Mouse (Mus musculus) MEL (cell line): ENCODE data around the gene Casc3. TPM values are rescaled to one million over a fixed set of nuclear protein-coding genes. Genes with fewer than 3 reads are reported as not detected.
A peak's percentile ranks its signal among the peaks of the same experiment; 100 is the strongest.

ENCODE experiments used
- DNase-seq: peaks from one replicate; pipeline ENCODE4 v3.0.0; 2011; ENCODE audit warnings: low read depth, low spot score
- H3K27ac ChIP-seq: 2 replicates; pipeline ENCODE4 v1.5.1; 2012; ENCODE audit warnings: low read depth, mild to moderate bottlenecking, control low read depth, low read length, moderate library complexity; ENCODE audit not compliant: control insufficient read depth
- H3K27me3 ChIP-seq, 2 experiments: fragments of 150-350 bp in 1 of 2; sonication (generic) in 1 of 2; 2 replicates each; pipeline ENCODE4 v1.6.1; 2012; ENCODE audit warnings: low read length in 2 of 2, mild to moderate bottlenecking in 2 of 2, improper control_type of control experiment in 1 of 2, moderate library complexity in 1 of 2; ENCODE audit not compliant: insufficient read depth in 2 of 2, control insufficient read depth in 1 of 2
- H3K36me3 ChIP-seq, 2 experiments: 2 replicates each; pipeline ENCODE4 v1.6.1; 2012 to 2014; ENCODE audit warnings: low read length in 2 of 2, improper control_type of control experiment in 1 of 2, inconsistent platforms in 1 of 2, mild to moderate bottlenecking in 1 of 2; ENCODE audit not compliant: insufficient read depth in 2 of 2, control insufficient read depth in 1 of 2
- H3K4me1 ChIP-seq, 2 experiments: fragments of 150-350 bp in 1 of 2; sonication (generic) in 1 of 2; 2 replicates each; pipeline ENCODE4 v1.6.1; 2012; ENCODE audit warnings: low read length in 2 of 2, improper control_type of control experiment in 1 of 2, mild to moderate bottlenecking in 1 of 2; ENCODE audit not compliant: insufficient read depth in 2 of 2, control insufficient read depth in 1 of 2
- H3K4me3 ChIP-seq, 2 experiments: fragments of 150-350 bp in 1 of 2; sonication (generic) in 1 of 2; 2 replicates each; pipeline ENCODE4 v1.5.1; 2012; ENCODE audit warnings: low read depth in 2 of 2, low read length in 2 of 2, mild to moderate bottlenecking in 2 of 2, moderate library complexity in 2 of 2, control low read depth in 1 of 2, improper control_type of control experiment in 1 of 2; ENCODE audit not compliant: control insufficient read depth in 1 of 2, insufficient read depth in 1 of 2
- H3K79me2 ChIP-seq: 2 replicates; pipeline ENCODE4 v1.6.1; 2012; ENCODE audit warnings: mild to moderate bottlenecking, low read length, moderate library complexity; ENCODE audit not compliant: control insufficient read depth, poor library complexity, insufficient read depth
- H3K9ac ChIP-seq: 2 replicates; pipeline ENCODE4 v1.6.1; 2012; ENCODE audit warnings: low read depth, mild to moderate bottlenecking, control low read depth, low read length, moderate library complexity; ENCODE audit not compliant: control insufficient read depth, poor library complexity, severe bottlenecking
- H3K9me3 ChIP-seq: fragments of 150-350 bp; sonication (generic); replicated peaks from 2 replicates; pipeline ENCODE4 v1.6.1; 2012; ENCODE audit warnings: mild to moderate bottlenecking, low read length, improper control_type of control experiment, moderate library complexity; ENCODE audit not compliant: insufficient read depth
- CHD1 ChIP-seq: IDR thresholded peaks from 2 replicates; pipeline ENCODE4 v1.6.1; 2012; ENCODE audit warnings: low read depth, mild to moderate bottlenecking, inconsistent platforms, low read length, improper control_type of control experiment
- CHD2 ChIP-seq: IDR thresholded peaks from 2 replicates; pipeline ENCODE4 v1.6.1; 2011; ENCODE audit warnings: low read length, improper control_type of control experiment
- CTCF ChIP-seq, 3 experiments: IDR thresholded peaks in 2 of 3; conservative IDR thresholded peaks in 1 of 3; 2 replicates each; pipeline ENCODE4 v1.5.1; 2011 to 2012; ENCODE audit warnings: low read length in 3 of 3, low read depth in 2 of 3, mild to moderate bottlenecking in 2 of 3, improper control_type of control experiment in 1 of 3, inconsistent platforms in 1 of 3, mixed read lengths in 1 of 3, moderate library complexity in 1 of 3; ENCODE audit not compliant: control insufficient read depth in 1 of 3, insufficient read depth in 1 of 3, poor library complexity in 1 of 3, severe bottlenecking in 1 of 3
- E2F4 ChIP-seq: IDR thresholded peaks from 2 replicates; pipeline ENCODE4 v1.6.1; 2011; ENCODE audit warnings: low read depth, low read length, improper control_type of control experiment, borderline replicate concordance
- ELF1 ChIP-seq: IDR thresholded peaks from 2 replicates; pipeline ENCODE4 v1.6.1; 2014; ENCODE audit warnings: low read depth, mild to moderate bottlenecking, inconsistent platforms, low read length, improper control_type of control experiment, moderate library complexity
- ETS1 ChIP-seq: IDR thresholded peaks from 2 replicates; pipeline ENCODE4 v1.6.1; 2012; ENCODE audit warnings: low read depth, mild to moderate bottlenecking, inconsistent platforms, low read length, improper control_type of control experiment, moderate library complexity
- GATA1 ChIP-seq: IDR thresholded peaks from 2 replicates; pipeline ENCODE4 v1.6.1; 2011; ENCODE audit warnings: low read depth, low read length, improper control_type of control experiment
- HCFC1 ChIP-seq: IDR thresholded peaks from 2 replicates; pipeline ENCODE4 v1.6.1; 2012; ENCODE audit warnings: low read depth, mild to moderate bottlenecking, inconsistent platforms, low read length, improper control_type of control experiment, moderate library complexity
- JUND ChIP-seq: IDR thresholded peaks from 2 replicates; pipeline ENCODE4 v1.6.1; 2011; ENCODE audit warnings: low read depth, mild to moderate bottlenecking, improper control_type of control experiment, low read length
- KAT2A ChIP-seq: conservative IDR thresholded peaks from 2 replicates; pipeline ENCODE4 v1.6.1; 2012; ENCODE audit warnings: low read depth, low read length, improper control_type of control experiment, inconsistent platforms
- MAFK ChIP-seq: IDR thresholded peaks from 2 replicates; pipeline ENCODE4 v1.6.1; 2011; ENCODE audit warnings: low read depth, mild to moderate bottlenecking, low read length, improper control_type of control experiment, borderline replicate concordance
- MAZ ChIP-seq: IDR thresholded peaks from 2 replicates; pipeline ENCODE4 v1.6.1; 2012; ENCODE audit warnings: low read depth, mild to moderate bottlenecking, inconsistent platforms, low read length, improper control_type of control experiment
- MEF2A ChIP-seq: IDR thresholded peaks from 2 replicates; pipeline ENCODE4 v1.6.1; 2014; ENCODE audit warnings: low read depth, mild to moderate bottlenecking, inconsistent platforms, low read length, improper control_type of control experiment; ENCODE audit not compliant: poor library complexity, insufficient replicate concordance, severe bottlenecking; ENCODE audit errors: extremely low read depth
- MXI1 ChIP-seq: IDR thresholded peaks from 2 replicates; pipeline ENCODE4 v1.6.1; 2011; ENCODE audit warnings: mild to moderate bottlenecking, low read depth, low read length, improper control_type of control experiment
- MYC ChIP-seq: IDR thresholded peaks from 2 replicates; pipeline ENCODE4 v1.6.1; 2011; ENCODE audit warnings: low read depth, mild to moderate bottlenecking, low read length, improper control_type of control experiment, moderate library complexity
- NELFE ChIP-seq: IDR thresholded peaks from 2 replicates; pipeline ENCODE4 v1.6.1; 2011; ENCODE audit warnings: low read depth, low read length, improper control_type of control experiment
- NRF1 ChIP-seq: IDR thresholded peaks from 2 replicates; pipeline ENCODE4 v1.6.1; 2014; ENCODE audit warnings: low read depth, mild to moderate bottlenecking, inconsistent platforms, low read length, improper control_type of control experiment, moderate library complexity; ENCODE audit not compliant: poor library complexity, insufficient read depth, severe bottlenecking
- POLR2A ChIP-seq, 2 experiments: IDR thresholded peaks; 2 replicates each; pipeline ENCODE4 v1.6.1; 2011 to 2012; ENCODE audit warnings: low read length in 2 of 2, mild to moderate bottlenecking in 2 of 2, control low read depth in 1 of 2, improper control_type of control experiment in 1 of 2, low read depth in 1 of 2, moderate library complexity in 1 of 2; ENCODE audit not compliant: control insufficient read depth in 1 of 2, insufficient read depth in 1 of 2, poor library complexity in 1 of 2
- POLR2AphosphoS2 ChIP-seq: IDR thresholded peaks from 2 replicates; pipeline ENCODE4 v1.6.1; 2011; ENCODE audit warnings: low read length, improper control_type of control experiment
- POLR2AphosphoS5 ChIP-seq: IDR thresholded peaks from 2 replicates; pipeline ENCODE4 v1.6.1; 2012; ENCODE audit warnings: low read depth, borderline replicate concordance, mild to moderate bottlenecking, inconsistent platforms, low read length, moderate library complexity, mixed read lengths
- SIN3A ChIP-seq: IDR thresholded peaks from 2 replicates; pipeline ENCODE4 v1.6.1; 2012; ENCODE audit warnings: low read length, improper control_type of control experiment, inconsistent platforms
- TAL1 ChIP-seq: IDR thresholded peaks from 2 replicates; pipeline ENCODE4 v1.6.1; 2012; ENCODE audit warnings: mild to moderate bottlenecking, inconsistent platforms, low read length, moderate library complexity, mixed read lengths
- TBP ChIP-seq: IDR thresholded peaks from 2 replicates; pipeline ENCODE4 v1.8.0; 2011; ENCODE audit warnings: low read depth, low read length, improper control_type of control experiment
- TCF12 ChIP-seq: IDR thresholded peaks from 2 replicates; pipeline ENCODE4 v1.6.1; 2014; ENCODE audit warnings: low read depth, mild to moderate bottlenecking, inconsistent platforms, low read length, improper control_type of control experiment, moderate library complexity
- UBTF ChIP-seq: IDR thresholded peaks from 2 replicates; pipeline ENCODE4 v1.6.1; 2012; ENCODE audit warnings: low read depth, mild to moderate bottlenecking, inconsistent platforms, low read length, improper control_type of control experiment, moderate library complexity, borderline replicate concordance; ENCODE audit not compliant: insufficient read depth
- USF2 ChIP-seq, 2 experiments: IDR thresholded peaks; 2 replicates each; pipeline ENCODE4 v1.6.1; 2011 to 2012; ENCODE audit warnings: improper control_type of control experiment in 2 of 2, low read length in 2 of 2, borderline replicate concordance in 1 of 2, inconsistent platforms in 1 of 2, low read depth in 1 of 2, mild to moderate bottlenecking in 1 of 2; ENCODE audit not compliant: insufficient read depth in 1 of 2
- ZKSCAN1 ChIP-seq: IDR thresholded peaks from 2 replicates; pipeline ENCODE4 v1.6.1; 2012; ENCODE audit warnings: low read depth, mild to moderate bottlenecking, inconsistent platforms, low read length, improper control_type of control experiment, moderate library complexity
- ZMIZ1 ChIP-seq: IDR thresholded peaks from 2 replicates; pipeline ENCODE4 v1.6.1; 2012; ENCODE audit warnings: low read depth, mild to moderate bottlenecking, inconsistent platforms, low read length, improper control_type of control experiment, moderate library complexity
- polyA plus RNA-seq, 2 experiments: library from polyadenylated mRNA; stranded (reverse) in 1 of 2; unstranded in 1 of 2; fragments of >175 nt in 1 of 2; fragments of >200 nt in 1 of 2; gene quantifications; 2 replicates each; pipeline versions ENCODE4 v1.2.1 to v1.2.4; 2012; ENCODE audit warnings: low replicate concordance in 2 of 2, low read depth in 1 of 2; ENCODE audit not compliant: insufficient read length in 2 of 2, insufficient read depth in 1 of 2, missing spikeins in 1 of 2
- total RNA-seq: library from RNA; depleted of rRNA; stranded (reverse); fragments of 300-350 nt; gene quantifications from 2 replicates; pipeline ENCODE4 v1.2.3, GENCODE M21; 2012

The Casc3 gene
- total and polyA plus RNA-seq, 3 experiments: 18.2 to 61.0 (median 58.6) TPM

DNA sequence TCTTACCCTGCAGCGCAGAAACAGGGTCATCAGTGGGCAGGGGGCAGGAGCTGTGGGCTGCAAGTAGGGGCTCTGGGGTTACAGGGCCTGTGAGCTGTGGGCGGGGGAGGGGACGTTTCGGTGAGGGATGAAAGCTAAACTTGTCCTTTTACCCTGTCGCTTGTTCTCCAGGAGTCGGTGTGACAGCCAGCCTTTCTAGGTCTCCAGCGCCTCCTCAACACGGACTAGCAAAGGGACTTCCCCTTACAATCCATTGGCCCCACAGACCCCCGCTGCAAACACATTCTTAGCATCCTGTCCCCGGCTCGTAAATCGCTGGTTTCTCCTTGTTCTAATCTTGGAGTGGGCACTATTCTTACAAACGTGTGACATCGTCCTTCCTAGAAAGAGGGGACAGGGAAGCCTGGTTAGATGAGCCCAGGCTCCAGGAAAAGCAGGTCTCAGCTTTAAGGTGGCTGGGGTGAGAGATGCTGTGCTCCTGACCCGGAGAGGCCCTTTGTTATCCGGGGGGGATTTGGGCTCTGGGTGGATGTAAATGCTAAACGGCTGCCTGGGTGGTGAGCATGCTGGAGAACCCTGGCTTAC is 22.0 kb upstream of the Casc3 start:
- peak; percentile 20; the same call in 1 of the 2 replicates for TF ChIP-seq ELF1
- no peak for TF ChIP-seq CHD2
- TF ChIP-seq GATA1: no peak
- no peak for TF ChIP-seq ETS1
- TF ChIP-seq NRF1: no peak
- no peak for TF ChIP-seq TAL1
- no peak for TF ChIP-seq USF2 (IDR thresholded peaks at IDR 0.05; ENCODE audit: borderline replicate concordance in 1 of 2, insufficient read depth in 1 of 2, low read depth in 1 of 2, low read length in 2 of 2)
- peak; percentile 21; the same call in 1 of the 2 replicates for TF ChIP-seq MAZ
- TF ChIP-seq POLR2AphosphoS2: no peak
- no peak for TF ChIP-seq MYC
- TF ChIP-seq MXI1: no peak
- 0 out of 2 replicates have a peak, but pooled peaks have one; percentile 0 for TF ChIP-seq ZKSCAN1
- peak in 1 of 2 experiments; percentile 38; a peak in 1 of 4 replicates for TF ChIP-seq POLR2A (IDR thresholded peaks at IDR 0.05; ENCODE audit: control insufficient read depth in 1 of 2, insufficient read depth in 1 of 2, low read depth in 1 of 2, low read length in 2 of 2, poor library complexity in 1 of 2)
- Histone ChIP-seq H3K27ac (peak overlapping the region; percentile 76), H3K36me3 (peaks cover 0 to 19% of the 10 kb centered on the region in 2 experiments; a peak in 2 of 4 replicates), H3K9ac (peak overlapping the region; percentile 86), H3K4me1 (peaks cover 5 to 31% of the 10 kb centered on the region in 2 experiments), H3K9me3 (no peaks in the 10 kb centered on the region), H3K79me2 (no peaks in the 10 kb centered on the region; the same call in 1 of the 2 replicates), H3K4me3 (peak overlapping the region; percentile 75 to 79), H3K27me3 (no peaks in the 10 kb centered on the region)
- DNase-seq: peak; percentile 86

GRCm38 (mm10) chr11:98783236-98783696 is 21.4 kb upstream of the Casc3 start:
- peak overlapping the region; percentile 75 to 79 for H3K4me3 ChIP-seq
- H3K4me1 ChIP-seq: peaks cover 5 to 32% of the 10 kb centered on the region in 2 experiments
- H3K36me3 ChIP-seq: peaks cover 0 to 23% of the 10 kb centered on the region in 2 experiments; a peak in 2 of 4 replicates
- H3K9me3 ChIP-seq: no peaks in the 10 kb centered on the region
- H3K9ac ChIP-seq: peak overlapping the region; percentile 86
- H3K27me3 ChIP-seq: no peaks in the 10 kb centered on the region
- peak; percentile 91 for DNase-seq
- peak overlapping the region; percentile 76 for H3K27ac ChIP-seq
- H3K79me2 ChIP-seq: no peaks in the 10 kb centered on the region; the same call in 1 of the 2 replicates
- TF ChIP-seq MEF2A: no peak
- TF ChIP-seq SIN3A: peak; percentile 92
- peak; percentile 51; the same call in 1 of the 2 replicates for TF ChIP-seq MAZ
- no peak for TF ChIP-seq JUND
- TF ChIP-seq MXI1: peak; percentile 100
- no peak for TF ChIP-seq KAT2A
- TF ChIP-seq POLR2AphosphoS2: no peak
- no peak for TF ChIP-seq TAL1
- 0 out of 2 replicates have a peak, but pooled peaks have one; percentile 49 for TF ChIP-seq HCFC1
- TF ChIP-seq MYC: peak; percentile 83; the same call in 1 of the 2 replicates
- peak; percentile 58 for TF ChIP-seq NELFE
- no peak for TF ChIP-seq MAFK
- no peak for TF ChIP-seq E2F4
- TF ChIP-seq CTCF (IDR thresholded peaks at IDR 0.05 in 2 of 3, conservative IDR thresholded peaks at IDR 0.05 in 1 of 3; ENCODE audit: control insufficient read depth in 1 of 3, insufficient read depth in 1 of 3, low read depth in 2 of 3, low read length in 3 of 3, poor library complexity in 1 of 3, severe bottlenecking in 1 of 3): peak in 1 of 3 experiments; percentile 7; a peak in 2 of 6 replicates
- 0 out of 2 replicates have a peak, but pooled peaks have one; percentile 30 for TF ChIP-seq TBP
- no peak for TF ChIP-seq CHD1
- TF ChIP-seq UBTF: peak; percentile 29; the same call in 1 of the 2 replicates
- TF ChIP-seq USF2 (IDR thresholded peaks at IDR 0.05; ENCODE audit: borderline replicate concordance in 1 of 2, insufficient read depth in 1 of 2, low read depth in 1 of 2, low read length in 2 of 2): peak in 1 of 2 experiments; percentile 72; a peak in 3 of 4 replicates
- no peak for TF ChIP-seq POLR2AphosphoS5
- TF ChIP-seq GATA1: 0 out of 2 replicates have a peak, but pooled peaks have one; percentile 11
- TF ChIP-seq ELF1: no peak
- peak; percentile 36; the same call in 1 of the 2 replicates for TF ChIP-seq TCF12
- peak; percentile 83 for TF ChIP-seq ZMIZ1
